Mouse (Mus musculus): Measurements from ENCODE around the gene Gtf2f1.
A peak's percentile ranks its signal among the peaks of the same experiment; 100 is the strongest.

Gene Gtf2f1

DNA sequence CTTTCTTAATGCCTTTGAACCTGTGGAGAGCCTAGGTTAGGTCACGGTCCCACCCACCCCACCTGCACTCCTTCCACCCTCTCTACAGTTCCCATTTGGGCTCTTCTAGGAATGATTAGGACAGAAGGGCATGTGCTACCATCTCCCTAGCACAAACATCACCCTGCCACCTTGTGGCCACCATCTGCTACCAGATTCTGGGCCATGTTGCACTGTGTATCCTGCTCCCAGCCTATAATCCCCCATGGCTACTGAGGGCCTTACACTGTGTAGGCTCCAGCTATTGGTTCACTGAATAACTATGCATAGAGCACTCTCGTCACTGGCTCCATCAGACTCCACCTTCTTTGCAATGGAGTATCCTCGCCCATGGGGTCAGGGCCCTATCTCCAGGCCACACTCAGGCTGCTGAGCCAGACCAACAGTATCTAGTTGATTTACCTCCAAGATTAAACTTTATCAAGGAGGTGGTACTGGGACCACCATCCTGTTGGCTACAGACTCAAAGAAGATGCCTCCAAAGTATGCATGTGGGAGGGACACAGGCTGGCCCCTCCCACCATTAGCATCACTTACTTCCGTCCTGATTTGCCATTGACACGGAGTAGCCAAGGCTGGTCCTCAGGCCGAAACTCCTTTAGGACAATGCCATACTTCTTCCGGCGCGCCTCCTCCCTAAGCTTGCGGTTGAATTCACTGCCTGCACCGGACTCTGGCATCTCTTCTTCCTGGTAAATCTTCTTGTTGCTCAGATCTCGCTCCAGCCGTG, 3.8 kb downstream of the Gtf2f1 start:
- no peak for DNase-seq (ENCODE audit: extremely low read depth, low read depth, low spot score)

DNA sequence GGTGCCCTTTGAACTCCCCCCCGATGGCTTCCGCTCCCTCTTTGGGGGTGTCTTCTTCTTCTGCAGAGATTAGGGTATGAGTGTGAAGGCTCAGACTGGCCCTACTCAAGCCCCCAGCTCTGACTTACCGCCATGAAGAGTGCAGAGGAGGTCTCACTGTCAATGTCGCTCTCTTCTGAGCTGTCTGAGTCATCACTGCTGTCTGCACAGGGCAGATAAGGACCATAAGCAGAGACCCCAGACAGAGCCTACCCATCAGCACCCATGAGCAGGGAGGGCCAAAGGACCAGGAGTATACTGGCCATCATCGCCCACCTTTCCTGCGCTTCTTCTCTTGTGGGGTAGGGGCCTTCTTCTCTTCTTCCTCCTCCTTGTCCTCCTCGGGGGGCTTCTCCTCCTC, 7.1 kb downstream of the Gtf2f1 start:
- DNase-seq (ENCODE audit: extremely low read depth, low read depth, low spot score): no peak

DNA sequence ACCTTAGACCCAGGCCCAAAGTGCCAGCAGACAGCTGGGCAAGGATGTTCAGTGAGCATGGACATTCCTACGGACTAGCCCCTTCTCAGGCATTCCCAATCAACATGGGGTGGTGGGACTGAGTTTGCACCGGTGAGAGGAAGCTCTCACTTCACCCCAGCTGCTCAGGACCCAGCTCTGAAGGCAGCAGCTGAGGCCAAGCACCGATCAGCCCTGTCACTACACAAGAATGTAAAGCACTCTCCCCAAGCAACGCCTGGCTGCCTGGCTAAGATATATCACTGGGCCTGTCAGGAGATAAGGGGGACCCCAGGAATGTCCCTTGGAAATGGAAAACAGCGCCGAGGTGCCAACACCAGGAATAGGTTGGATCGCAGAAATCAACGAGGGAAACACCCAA, 9.9 kb downstream of the Gtf2f1 start:
- DNase-seq (ENCODE audit: extremely low read depth, low read depth, low spot score): no peak

DNA sequence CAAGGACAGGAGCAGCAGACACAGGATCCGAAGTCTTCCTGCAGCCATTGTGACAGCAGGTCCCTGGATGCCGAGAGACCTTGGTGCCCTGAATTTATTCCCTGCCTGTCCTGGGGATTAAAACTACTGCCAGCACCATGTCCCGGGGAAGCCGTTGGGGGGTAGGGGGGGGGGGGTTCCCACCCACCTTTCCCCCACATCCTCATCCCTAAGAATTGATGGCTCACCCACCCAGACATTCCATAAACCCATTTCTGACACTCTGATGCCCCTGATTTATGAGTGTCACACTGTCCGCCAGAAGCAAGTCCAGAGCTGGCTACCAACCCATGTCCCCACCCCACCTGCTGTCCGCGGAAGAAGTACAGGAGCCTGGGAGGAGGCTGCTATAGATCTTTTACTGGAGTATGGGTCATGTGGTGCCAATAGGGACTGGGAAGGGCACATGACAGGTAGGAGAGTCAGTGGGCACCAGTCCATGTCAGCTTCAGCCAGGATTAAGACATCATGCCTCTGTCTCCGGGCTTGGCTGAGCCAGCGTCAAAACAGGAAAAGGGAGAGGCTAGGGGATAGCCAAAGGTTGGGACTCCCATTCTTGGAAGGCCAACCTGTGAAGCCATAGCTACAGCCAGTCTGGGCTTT, 11.0 kb downstream of the Gtf2f1 start, which contains the start of gene Pspn:
TSS of gene Pspn (minus strand) at position 51 of the 642 bp plus-strand sequence.
- DNase-seq (ENCODE audit: extremely low read depth, low read depth, low spot score): no peak

DNA sequence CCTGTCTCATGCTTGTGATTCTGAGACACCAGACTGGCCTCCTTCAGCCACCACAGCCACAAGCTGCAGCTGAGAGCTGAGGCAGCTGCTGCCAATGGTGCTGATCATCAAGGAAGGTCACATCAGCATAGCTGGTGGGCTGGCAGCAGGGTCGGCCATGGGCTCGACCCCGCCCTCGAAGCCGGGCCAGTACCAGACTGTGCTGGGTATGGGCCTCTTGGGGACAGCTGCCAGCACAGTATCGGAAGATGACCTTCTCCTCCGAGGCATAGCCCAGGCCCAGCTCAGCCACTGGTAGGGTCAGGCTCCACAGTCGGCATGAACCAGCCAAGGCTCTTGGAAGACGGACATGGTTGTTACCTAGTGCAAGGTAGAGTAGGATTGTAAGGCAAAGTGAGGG, 11.7 kb downstream of the Gtf2f1 start:
- no peak for DNase-seq (ENCODE audit: extremely low read depth, low read depth, low spot score)

DNA sequence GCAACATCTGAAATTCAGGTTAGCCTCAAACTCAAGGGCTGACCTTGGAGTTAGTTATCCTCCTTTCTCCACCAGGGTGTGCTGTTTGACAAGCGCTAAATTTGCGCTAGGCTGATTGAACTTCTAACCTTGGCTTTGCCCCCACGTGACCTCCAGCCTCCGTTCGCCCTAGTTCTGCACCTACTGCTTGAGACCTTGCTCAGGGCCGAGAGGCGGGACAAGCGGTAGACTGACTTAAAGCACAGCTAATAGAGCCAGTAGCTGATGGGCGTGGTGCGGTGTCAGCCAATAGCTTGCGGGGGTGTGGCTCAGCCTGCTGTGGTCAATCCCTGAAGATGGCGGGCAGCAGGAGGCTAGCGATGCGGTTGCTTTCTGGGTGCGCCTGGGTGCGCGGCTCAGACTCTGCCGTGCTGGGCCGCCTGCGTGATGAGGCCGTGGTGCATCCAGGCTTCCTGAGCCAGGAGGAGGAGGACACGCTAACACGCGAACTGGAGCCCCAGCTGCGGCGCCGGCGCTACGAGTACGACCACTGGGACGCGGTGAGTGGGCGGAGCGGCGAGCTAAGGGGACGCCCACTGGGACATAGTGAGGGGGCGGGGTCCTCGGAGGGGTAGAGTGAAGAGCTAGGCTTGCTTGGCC, 13.9 kb downstream of the Gtf2f1 start, which contains the start of gene Alkbh7:
TSS of gene Alkbh7 (plus strand) at position 311 of the 639 bp plus-strand sequence.
- peak; percentile 96 for DNase-seq (ENCODE audit: extremely low read depth, low read depth, low spot score)

DNA sequence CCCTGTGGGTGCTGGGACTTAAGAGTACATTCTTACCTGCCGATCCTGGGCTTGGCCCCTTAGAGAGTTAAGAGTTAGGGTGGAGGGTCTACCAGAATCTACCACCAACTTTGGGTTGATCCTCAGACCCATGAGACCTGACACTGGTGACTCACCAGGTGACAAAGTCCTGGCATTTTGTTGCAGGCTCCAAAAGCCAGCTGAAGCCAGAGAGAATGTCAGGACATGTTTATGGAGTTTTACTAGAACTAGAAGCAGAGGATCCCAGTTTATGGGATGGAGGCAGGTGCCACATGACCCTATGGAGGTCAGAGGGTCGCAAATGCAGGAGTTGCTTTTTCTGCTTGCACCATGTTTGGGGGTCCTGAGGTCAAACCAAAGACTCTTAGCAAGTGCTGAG, 14.6 kb downstream of the Gtf2f1 start:
- DNase-seq (ENCODE audit: extremely low read depth, low read depth, low spot score): no peak

DNA sequence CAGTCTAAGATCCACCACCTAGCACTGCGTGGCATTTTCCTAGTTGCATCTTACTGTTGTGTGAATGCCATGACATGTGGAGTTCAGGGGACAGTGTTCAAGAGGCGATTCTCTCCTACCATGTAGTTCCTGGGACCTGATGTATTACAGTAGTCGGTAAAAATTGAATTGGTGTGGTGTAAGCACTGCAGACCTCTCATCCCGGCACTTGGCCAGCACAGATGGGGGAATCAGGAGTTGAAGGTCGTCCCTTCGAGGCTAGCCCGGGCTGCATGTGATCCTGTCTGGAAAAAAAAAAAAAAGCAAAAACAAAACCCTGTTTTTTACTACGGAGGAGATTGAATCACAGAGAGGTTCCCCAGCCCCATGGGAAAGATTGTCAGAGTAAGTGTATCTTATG, 16.0 kb downstream of the Gtf2f1 start:
- no peak for DNase-seq (ENCODE audit: extremely low read depth, low read depth, low spot score)

DNA sequence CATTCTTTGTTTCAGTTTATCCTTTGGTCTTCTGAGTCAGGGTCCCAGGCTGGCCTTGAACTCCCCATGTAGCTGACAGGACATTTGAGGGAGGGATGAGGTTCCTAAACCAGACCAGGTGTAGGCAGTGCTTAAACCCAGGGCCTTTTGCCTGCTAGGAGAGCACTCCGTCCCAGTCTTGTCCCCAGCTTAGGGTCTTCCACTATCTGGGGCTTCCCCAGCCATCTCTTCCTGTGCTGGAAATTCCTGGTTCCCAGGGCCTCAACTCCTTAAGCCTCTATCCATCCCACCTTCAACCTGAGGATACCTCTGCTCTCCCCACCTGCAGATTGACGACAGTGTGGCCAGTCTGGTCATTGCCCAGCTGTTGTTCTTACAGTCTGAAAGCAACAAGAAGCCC, 20.1 kb downstream of the Gtf2f1 start:
- DNase-seq (ENCODE audit: extremely low read depth, low read depth, low spot score): no peak

DNA sequence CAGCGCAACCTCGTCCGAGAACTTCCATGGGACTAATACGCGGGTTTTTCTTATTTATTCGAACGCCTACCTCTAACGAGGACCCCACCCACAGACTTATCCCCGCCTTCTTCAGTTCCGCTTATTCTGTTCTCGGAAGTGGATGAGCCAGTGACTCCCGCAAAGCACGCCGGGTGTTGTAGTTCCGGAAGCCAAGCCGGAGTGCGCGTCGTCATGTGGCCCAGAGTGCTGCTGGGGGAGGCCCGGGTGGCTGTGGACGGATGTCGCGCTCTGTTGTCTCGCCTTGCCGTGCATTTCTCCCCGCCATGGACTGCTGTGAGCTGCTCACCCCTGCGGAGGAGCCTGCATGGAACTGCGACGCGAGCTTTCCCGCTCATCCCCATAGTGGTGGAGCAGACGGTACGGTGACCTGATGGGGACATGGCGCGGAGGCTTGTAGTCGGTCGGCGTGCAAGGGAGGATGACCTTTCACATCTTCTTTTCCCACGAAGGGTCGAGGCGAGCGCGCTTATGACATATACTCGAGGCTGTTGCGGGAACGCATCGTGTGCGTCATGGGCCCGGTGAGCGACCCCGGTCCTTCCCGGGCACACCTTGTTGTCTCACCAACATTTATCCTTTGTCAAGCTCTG, 20.9 kb downstream of the Gtf2f1 start, which contains the start of gene Clpp:
TSS of gene Clpp (plus strand) at position 191 of the 632 bp plus-strand sequence.
- DNase-seq (ENCODE audit: extremely low read depth, low read depth, low spot score): peak; percentile 74

DNA sequence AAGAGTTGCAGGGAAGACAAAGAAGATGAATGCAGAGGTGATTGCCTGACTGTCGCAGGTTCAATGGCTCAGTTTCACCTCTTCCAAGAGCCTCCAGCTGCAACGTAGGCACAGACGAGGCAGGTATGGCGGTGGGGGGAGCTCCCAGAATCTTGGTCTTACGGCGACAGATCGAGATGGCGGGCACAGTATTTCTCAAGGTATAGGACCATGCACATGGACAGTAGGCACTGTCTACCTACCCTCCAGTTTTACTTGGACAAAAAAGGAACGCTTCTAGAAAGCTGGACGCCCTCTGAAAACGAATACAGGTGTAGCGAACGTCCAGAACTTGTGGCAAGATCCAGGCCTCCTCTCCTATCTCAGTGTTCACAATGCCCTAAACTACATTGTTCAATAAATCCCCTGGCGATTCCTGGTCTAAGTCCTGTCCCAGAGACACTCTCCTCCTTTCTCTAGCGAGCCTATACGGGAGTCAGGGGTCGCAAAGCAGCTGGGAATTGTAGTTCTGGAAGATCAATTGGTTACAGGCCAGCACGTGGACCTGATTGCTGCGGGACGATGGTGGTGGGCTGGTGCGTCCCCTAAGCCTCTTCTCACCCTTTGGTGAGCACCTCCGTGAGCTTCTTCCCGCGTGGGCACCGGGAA, 21.5 kb downstream of the Gtf2f1 start:
- DNase-seq (ENCODE audit: extremely low read depth, low read depth, low spot score): no peak

DNA sequence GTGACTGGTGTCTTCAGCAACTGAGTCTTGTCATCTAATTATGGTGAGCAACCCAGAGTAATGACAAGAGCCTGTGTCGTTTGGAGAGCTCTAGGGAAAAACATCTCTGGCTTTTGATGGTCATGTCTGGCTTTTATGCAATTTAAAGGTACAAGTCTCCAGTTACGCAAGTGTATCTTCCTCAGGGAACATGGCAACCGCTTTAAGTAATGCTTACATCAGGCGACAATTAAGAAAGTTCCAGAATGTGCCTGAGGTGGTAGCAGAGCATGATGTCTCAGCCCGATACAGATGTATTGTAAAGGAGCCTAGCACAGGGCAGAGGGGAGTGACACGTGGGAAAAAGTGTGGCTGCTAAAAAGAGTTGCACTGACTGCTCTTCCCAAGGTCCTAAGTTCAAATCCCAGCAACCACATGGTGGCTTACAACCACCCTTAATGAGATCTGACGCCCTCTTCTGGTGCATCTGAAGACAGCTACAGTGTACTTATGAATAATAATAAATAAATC, 22.1 kb downstream of the Gtf2f1 start:
- DNase-seq (ENCODE audit: extremely low read depth, low read depth, low spot score): peak; percentile 93

DNA sequence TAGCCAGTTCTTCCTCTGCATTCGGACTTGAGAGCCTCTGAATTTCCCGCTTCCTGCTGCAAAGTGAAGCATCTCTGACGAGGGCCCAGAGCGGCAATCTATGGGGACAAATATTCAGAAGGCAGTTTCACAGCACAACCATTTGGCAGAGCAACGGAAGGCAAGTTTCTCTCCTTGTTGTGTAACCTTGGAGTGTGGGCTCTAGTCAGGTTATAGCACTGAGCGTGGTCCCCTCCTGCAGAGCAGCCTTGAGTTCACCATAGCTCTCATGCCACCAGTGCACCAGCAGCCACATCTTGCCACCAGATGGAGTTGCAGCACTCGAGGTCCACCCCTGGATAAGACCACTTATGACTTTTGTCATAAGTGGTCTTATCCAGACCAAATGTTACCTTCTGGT, 22.6 kb downstream of the Gtf2f1 start:
- DNase-seq (ENCODE audit: extremely low read depth, low read depth, low spot score): no peak

DNA sequence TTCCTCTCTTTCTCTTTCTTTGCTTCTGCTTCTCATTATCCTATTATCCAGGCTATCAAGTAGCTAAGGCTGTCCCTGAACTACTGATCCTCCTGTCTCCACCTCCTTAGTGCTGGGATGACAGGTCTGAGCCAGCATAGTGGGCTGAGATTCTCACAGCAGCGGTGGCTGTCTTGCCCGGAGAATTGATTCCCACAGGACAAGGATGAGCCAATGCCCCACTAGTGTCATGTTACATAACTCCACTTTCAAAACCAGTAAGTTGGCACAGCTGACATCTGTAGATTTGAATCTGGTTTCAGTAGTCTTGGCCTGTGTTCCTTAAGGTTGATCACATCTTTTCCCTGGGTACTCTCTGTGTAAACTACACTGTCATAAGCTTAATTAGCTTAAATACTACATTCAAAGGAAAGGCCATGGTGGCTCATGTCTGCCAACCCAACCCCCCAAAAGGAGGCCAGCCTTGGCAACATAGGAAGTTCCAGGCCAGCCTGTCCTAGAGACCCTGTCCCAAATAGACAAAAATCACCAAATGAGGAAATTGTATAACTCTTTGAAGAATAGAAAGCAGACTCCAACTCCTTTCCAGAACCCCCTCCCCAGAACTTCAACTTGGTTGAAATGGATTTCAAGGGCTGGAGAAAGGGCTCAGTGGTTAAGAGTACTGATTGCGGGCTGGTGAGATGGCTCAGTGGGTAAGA, 24.8 kb downstream of the Gtf2f1 start:
- DNase-seq (ENCODE audit: extremely low read depth, low read depth, low spot score): peak; percentile 62

DNA sequence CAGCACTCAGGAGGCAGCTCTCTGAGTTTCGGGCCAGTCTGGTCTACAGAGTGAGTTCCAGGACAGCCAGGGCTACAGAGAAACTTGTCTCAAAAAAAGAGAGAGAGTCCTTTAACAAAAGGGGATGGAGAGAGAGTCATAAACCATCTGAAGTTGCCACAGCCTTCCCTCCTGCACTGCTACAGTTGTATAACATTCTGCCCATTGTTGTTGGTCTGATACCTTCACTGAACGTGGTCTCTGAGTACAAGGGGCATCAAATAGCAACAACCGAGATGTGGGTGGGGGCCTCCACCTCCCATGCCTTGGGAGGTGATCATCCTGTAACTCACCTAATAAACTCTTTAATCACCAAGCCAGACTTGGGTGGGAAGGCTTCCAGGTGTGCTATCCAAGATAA, 25.4 kb downstream of the Gtf2f1 start:
- no peak for DNase-seq (ENCODE audit: extremely low read depth, low read depth, low spot score)

DNA sequence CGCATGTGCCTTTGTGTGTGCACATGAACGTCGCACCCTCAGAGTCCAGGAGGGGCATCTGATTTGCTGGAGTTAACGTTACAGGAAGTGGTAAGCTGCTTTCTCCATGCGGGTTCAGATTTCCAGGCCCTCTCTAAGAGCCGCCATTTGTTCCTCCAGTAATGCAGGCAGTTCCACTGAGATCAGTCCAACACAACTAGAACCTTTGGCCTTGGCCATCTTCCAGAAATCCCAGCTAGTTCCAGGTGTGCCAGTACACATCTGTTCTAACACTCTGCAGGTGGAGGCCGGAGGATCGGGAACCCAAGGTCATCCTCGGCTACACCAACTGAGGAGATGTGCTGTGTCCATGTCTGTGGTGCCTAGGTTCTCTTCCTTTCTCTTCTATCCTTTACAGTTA, 26.2 kb downstream of the Gtf2f1 start:
- no peak for DNase-seq (ENCODE audit: extremely low read depth, low read depth, low spot score)

DNA sequence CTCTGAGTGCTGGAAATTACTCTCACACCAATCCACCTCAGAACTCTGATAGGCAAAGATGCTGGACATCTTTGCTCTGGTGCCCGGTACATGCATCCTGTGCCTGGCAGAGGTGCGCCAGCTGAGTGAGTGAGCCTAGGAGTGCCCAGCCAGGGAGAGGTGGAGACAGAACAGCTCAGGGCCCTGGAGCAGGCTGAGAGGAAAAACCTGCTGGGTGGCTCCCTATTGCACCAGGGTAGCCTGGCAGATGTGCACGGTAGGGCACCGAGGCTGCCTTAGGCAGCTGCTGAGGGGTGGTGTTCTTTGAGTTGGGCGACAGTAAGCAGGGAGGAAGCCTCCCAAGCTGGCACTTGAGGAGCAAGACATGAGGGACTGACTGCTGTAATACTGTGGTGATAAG, 29.1 kb downstream of the Gtf2f1 start, which contains the start of gene Acer1:
TSS of gene Acer1 (minus strand) at position 114 of the 400 bp plus-strand sequence.
- DNase-seq (ENCODE audit: extremely low read depth, low read depth, low spot score): peak; percentile 54

DNA sequence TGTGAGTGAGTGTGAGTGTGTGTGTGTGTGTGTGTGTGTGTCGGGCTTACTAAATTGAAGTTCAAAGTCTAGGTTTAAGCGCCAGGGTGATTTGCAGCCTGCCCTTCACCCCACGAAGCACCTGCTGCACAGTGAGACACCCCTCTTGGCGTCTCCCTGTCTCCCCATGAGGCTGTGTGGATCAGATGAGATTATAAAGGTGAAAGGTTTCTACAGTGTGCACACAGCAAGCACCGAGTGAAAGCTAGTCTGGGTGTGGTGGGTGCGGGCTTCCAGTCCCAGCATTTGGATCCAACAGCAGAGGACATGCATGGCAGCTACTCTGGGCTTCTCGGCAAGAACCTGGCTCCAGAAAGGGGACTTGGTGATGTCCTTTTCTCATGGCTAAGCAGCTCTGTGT, 30.0 kb downstream of the Gtf2f1 start:
- no peak for DNase-seq (ENCODE audit: extremely low read depth, low read depth, low spot score)

DNA sequence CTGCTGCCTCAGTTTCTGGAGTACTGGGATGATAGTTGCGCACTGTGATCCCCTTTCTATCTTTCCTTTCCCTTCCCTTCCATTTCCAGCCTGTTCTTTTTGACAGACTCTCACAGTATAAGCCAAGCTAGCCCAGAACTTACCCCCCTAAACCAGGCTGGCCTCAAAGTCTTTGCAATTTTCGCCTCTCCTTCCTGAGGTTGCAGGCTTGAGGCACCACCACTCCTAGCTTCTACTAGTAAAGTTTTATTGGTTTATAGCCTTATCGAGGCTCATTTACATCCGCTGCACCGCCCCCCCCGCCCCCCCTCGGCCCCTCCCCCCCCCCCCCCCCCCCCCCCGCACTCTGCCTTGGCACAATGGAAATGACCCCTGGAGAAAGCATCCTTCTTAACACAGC, 31.6 kb downstream of the Gtf2f1 start:
- DNase-seq (ENCODE audit: extremely low read depth, low read depth, low spot score): no peak
